Mouse (Mus musculus): ENCODE measurements around the gene Apol6. TPM values are rescaled to one million over a fixed set of nuclear protein-coding genes. Genes with fewer than 3 reads are reported as not detected.

The Apol6 gene
- polyA plus RNA-seq, 1 experiment from 2014 or later = not detected

GRCm38 (mm10) chr15:77014985-77015384 lies 29.5 kb upstream of the Apol6 start:
- no peak overlapping the region for H3K4me2 ChIP-seq (ENCODE audit: low read depth, low read length, severe bottlenecking)
- WGBS = 70% methylated on average over 4 of the region's 4 CpGs
- ATAC-seq (replicated peaks; ENCODE audit: low FRiP score) = no peak
- no peaks in the 10 kb centered on the region for H3K9me3 ChIP-seq (ENCODE audit: control insufficient read depth, low read length)
- no peak overlapping the region for H3K9ac ChIP-seq (ENCODE audit: low read length)
- H3K4me1 ChIP-seq (replicated peaks; ENCODE audit: control insufficient read depth, insufficient read depth, low read length) = no peaks in the 10 kb centered on the region
- H3K27me3 ChIP-seq (ENCODE audit: control insufficient read depth, insufficient read depth, low read length) = no peaks in the 10 kb centered on the region
- H3K4me3 ChIP-seq (ENCODE audit: low read depth, low read length) = no peak overlapping the region
- no peaks in the 10 kb centered on the region for H3K36me3 ChIP-seq (ENCODE audit: control insufficient read depth, insufficient read depth, low read length)
- no peak overlapping the region for H3K27ac ChIP-seq (ENCODE audit: low read depth, low read length)
- DNase-seq (ENCODE audit: low spot score) = no peak

- Histone ChIP-seq H3K4me3 (ENCODE audit: low read depth, low read length) (no peak overlapping the region), H3K4me1 (replicated peaks; ENCODE audit: control insufficient read depth, insufficient read depth, low read length) (no peaks in the 10 kb centered on the region), H3K9ac (ENCODE audit: low read length) (no peak overlapping the region), H3K4me2 (ENCODE audit: low read depth, low read length, severe bottlenecking) (no peak overlapping the region), H3K27me3 (ENCODE audit: control insufficient read depth, insufficient read depth, low read length) (no peaks in the 10 kb centered on the region), H3K36me3 (ENCODE audit: control insufficient read depth, insufficient read depth, low read length) (no peaks in the 10 kb centered on the region), H3K9me3 (ENCODE audit: control insufficient read depth, low read length) (no peaks in the 10 kb centered on the region), H3K27ac (ENCODE audit: low read depth, low read length) (no peak overlapping the region)
- WGBS = 93% methylated on average over 6 of the region's 6 CpGs
- no peak for DNase-seq (ENCODE audit: low spot score)
- ATAC-seq (replicated peaks; ENCODE audit: low FRiP score) = no peak
These were observed 28.0 kb upstream of the Apol6 start for GRCm38 (mm10) chr15:77016509-77016908.

DNA sequence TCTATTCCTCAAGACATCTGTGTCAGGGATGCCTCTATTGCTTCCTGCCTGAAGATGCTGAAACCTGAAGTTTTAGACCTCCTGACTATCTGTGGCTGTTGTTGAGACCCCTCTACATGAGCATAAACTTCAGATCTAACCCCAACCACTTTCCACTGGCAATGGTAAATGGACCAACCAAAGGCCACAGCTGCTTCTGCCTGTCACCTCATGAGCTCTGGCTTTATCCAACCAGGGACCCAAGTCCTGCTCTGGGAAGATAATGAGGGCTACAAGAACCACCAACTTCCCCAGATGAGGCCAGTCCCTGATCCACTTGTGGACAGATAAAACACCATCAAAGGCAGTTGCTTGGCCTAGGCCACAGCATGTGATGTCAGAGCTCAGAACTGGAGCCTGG lies 26.6 kb upstream of the Apol6 start:
- Histone ChIP-seq H3K27me3 (ENCODE audit: control insufficient read depth, insufficient read depth, low read length) (no peaks in the 10 kb centered on the region), H3K4me1 (replicated peaks; ENCODE audit: control insufficient read depth, insufficient read depth, low read length) (no peaks in the 10 kb centered on the region), H3K27ac (ENCODE audit: low read depth, low read length) (no peak overlapping the region), H3K9me3 (ENCODE audit: control insufficient read depth, low read length) (no peaks in the 10 kb centered on the region), H3K4me2 (ENCODE audit: low read depth, low read length, severe bottlenecking) (no peak overlapping the region), H3K4me3 (ENCODE audit: low read depth, low read length) (no peak overlapping the region), H3K36me3 (ENCODE audit: control insufficient read depth, insufficient read depth, low read length) (no peaks in the 10 kb centered on the region), H3K9ac (ENCODE audit: low read length) (no peak overlapping the region)
- ATAC-seq (replicated peaks; ENCODE audit: low FRiP score) (no peak), DNase-seq (ENCODE audit: low spot score) (no peak)

- WGBS = 69% methylated on average over 6 of the region's 6 CpGs
These were observed 25.7 kb upstream of the Apol6 start for GRCm38 (mm10) chr15:77018740-77019340.

DNA sequence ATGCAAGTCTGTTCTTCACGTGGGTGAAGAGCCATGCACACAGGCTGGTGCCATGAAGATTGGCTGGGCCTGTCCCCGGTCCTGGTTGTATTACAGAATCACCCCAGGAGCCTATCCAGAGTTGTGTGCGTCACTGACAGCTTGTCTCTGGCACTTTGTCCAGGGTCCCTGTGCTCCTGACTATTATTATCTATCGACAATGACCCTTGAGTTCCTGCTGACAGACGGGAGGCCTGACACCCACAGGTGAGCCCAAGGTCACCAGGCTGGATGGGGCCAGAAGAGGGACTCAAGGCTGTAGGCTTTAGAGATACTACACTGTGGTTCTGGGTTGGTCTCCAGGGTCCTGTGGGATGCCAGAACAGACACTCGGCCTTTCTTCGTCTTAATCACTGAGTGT lies 25.0 kb upstream of the Apol6 start:
- H3K36me3 ChIP-seq (ENCODE audit: control insufficient read depth, insufficient read depth, low read length) = no peaks in the 10 kb centered on the region
- ATAC-seq (replicated peaks; ENCODE audit: low FRiP score) (no peak), DNase-seq (ENCODE audit: low spot score) (no peak)
- no peak overlapping the region for H3K4me3 ChIP-seq (ENCODE audit: low read depth, low read length)
- no peak overlapping the region for H3K9ac ChIP-seq (ENCODE audit: low read length)
- no peaks in the 10 kb centered on the region for H3K4me1 ChIP-seq (replicated peaks; ENCODE audit: control insufficient read depth, insufficient read depth, low read length)
- WGBS = 87% methylated on average over 7 of the region's 7 CpGs
- no peaks in the 10 kb centered on the region for H3K27me3 ChIP-seq (ENCODE audit: control insufficient read depth, insufficient read depth, low read length)
- no peak overlapping the region for H3K27ac ChIP-seq (ENCODE audit: low read depth, low read length)
- no peaks in the 10 kb centered on the region for H3K9me3 ChIP-seq (ENCODE audit: control insufficient read depth, low read length)
- H3K4me2 ChIP-seq (ENCODE audit: low read depth, low read length, severe bottlenecking) = no peak overlapping the region

More at GRCm38 (mm10) chr15:77018740-77019340, 25.7 kb upstream of the Apol6 start:
- no peak overlapping the region for H3K4me3 ChIP-seq (ENCODE audit: low read depth, low read length)
- no peak overlapping the region for H3K4me2 ChIP-seq (ENCODE audit: low read depth, low read length, severe bottlenecking)
- no peaks in the 10 kb centered on the region for H3K36me3 ChIP-seq (ENCODE audit: control insufficient read depth, insufficient read depth, low read length)
- H3K27ac ChIP-seq (ENCODE audit: low read depth, low read length) = no peak overlapping the region
- no peak for ATAC-seq (replicated peaks; ENCODE audit: low FRiP score)
- H3K27me3 ChIP-seq (ENCODE audit: control insufficient read depth, insufficient read depth, low read length) = no peaks in the 10 kb centered on the region
- DNase-seq (ENCODE audit: low spot score) = no peak
- no peak overlapping the region for H3K9ac ChIP-seq (ENCODE audit: low read length)
- no peaks in the 10 kb centered on the region for H3K4me1 ChIP-seq (replicated peaks; ENCODE audit: control insufficient read depth, insufficient read depth, low read length)
- H3K9me3 ChIP-seq (ENCODE audit: control insufficient read depth, low read length) = no peaks in the 10 kb centered on the region

DNA sequence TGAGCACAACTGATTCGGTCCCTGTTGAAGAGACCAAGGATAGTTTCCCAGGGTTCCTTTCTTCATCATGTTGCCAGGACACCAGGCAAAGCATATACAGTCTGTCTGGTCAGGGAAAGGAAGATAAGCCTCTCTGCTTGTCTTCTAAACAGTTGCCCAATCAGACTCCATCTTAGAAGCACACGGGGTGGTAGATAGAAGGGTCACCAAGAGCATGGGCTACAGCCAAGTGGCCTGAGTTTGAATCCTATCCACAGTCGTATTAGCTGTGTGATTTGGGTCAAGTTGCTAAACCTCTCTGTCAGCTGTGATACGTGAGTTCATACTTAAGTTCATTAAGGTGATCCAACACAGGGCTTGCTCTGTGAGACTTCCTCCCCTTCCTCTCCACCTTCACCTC lies 24.4 kb upstream of the Apol6 start:
- DNase-seq (ENCODE audit: low spot score) (no peak), ATAC-seq (replicated peaks; ENCODE audit: low FRiP score) (no peak)
- H3K4me1 ChIP-seq (replicated peaks; ENCODE audit: control insufficient read depth, insufficient read depth, low read length) = no peaks in the 10 kb centered on the region
- no peaks in the 10 kb centered on the region for H3K27me3 ChIP-seq (ENCODE audit: control insufficient read depth, insufficient read depth, low read length)
- no peaks in the 10 kb centered on the region for H3K36me3 ChIP-seq (ENCODE audit: control insufficient read depth, insufficient read depth, low read length)
- H3K9me3 ChIP-seq (ENCODE audit: control insufficient read depth, low read length) = no peaks in the 10 kb centered on the region
- no peak overlapping the region for H3K9ac ChIP-seq (ENCODE audit: low read length)
- H3K4me3 ChIP-seq (ENCODE audit: low read depth, low read length) = no peak overlapping the region
- 91% methylated on average over 4 of the region's 4 CpGs for WGBS
- no peak overlapping the region for H3K27ac ChIP-seq (ENCODE audit: low read depth, low read length)
- H3K4me2 ChIP-seq (ENCODE audit: low read depth, low read length, severe bottlenecking) = no peak overlapping the region

GRCm38 (mm10) chr15:77021056-77021455 lies 23.5 kb upstream of the Apol6 start:
- no peaks in the 10 kb centered on the region for H3K36me3 ChIP-seq (ENCODE audit: control insufficient read depth, insufficient read depth, low read length)
- DNase-seq (ENCODE audit: low spot score) = no peak
- no peaks in the 10 kb centered on the region for H3K4me1 ChIP-seq (replicated peaks; ENCODE audit: control insufficient read depth, insufficient read depth, low read length)
- WGBS = 89% methylated on average over 3 of the region's 3 CpGs
- H3K4me2 ChIP-seq (ENCODE audit: low read depth, low read length, severe bottlenecking) = no peak overlapping the region
- H3K4me3 ChIP-seq (ENCODE audit: low read depth, low read length) = no peak overlapping the region
- ATAC-seq (replicated peaks; ENCODE audit: low FRiP score) = no peak
- H3K27me3 ChIP-seq (ENCODE audit: control insufficient read depth, insufficient read depth, low read length) = no peaks in the 10 kb centered on the region
- no peak overlapping the region for H3K27ac ChIP-seq (ENCODE audit: low read depth, low read length)
- no peaks in the 10 kb centered on the region for H3K9me3 ChIP-seq (ENCODE audit: control insufficient read depth, low read length)
- H3K9ac ChIP-seq (ENCODE audit: low read length) = no peak overlapping the region

- no peaks in the 10 kb centered on the region for H3K36me3 ChIP-seq (ENCODE audit: control insufficient read depth, insufficient read depth, low read length)
- H3K27me3 ChIP-seq (ENCODE audit: control insufficient read depth, insufficient read depth, low read length) = no peaks in the 10 kb centered on the region
- DNase-seq (ENCODE audit: low spot score) = no peak
- H3K9ac ChIP-seq (ENCODE audit: low read length) = no peak overlapping the region
- WGBS = 85% methylated on average over 4 of the region's 4 CpGs
- no peak for ATAC-seq (replicated peaks; ENCODE audit: low FRiP score)
- H3K4me2 ChIP-seq (ENCODE audit: low read depth, low read length, severe bottlenecking) = no peak overlapping the region
- no peaks in the 10 kb centered on the region for H3K9me3 ChIP-seq (ENCODE audit: control insufficient read depth, low read length)
- no peaks in the 10 kb centered on the region for H3K4me1 ChIP-seq (replicated peaks; ENCODE audit: control insufficient read depth, insufficient read depth, low read length)
- no peak overlapping the region for H3K27ac ChIP-seq (ENCODE audit: low read depth, low read length)
- H3K4me3 ChIP-seq (ENCODE audit: low read depth, low read length) = no peak overlapping the region
These were observed 22.7 kb upstream of the Apol6 start for GRCm38 (mm10) chr15:77021851-77022250.

DNA sequence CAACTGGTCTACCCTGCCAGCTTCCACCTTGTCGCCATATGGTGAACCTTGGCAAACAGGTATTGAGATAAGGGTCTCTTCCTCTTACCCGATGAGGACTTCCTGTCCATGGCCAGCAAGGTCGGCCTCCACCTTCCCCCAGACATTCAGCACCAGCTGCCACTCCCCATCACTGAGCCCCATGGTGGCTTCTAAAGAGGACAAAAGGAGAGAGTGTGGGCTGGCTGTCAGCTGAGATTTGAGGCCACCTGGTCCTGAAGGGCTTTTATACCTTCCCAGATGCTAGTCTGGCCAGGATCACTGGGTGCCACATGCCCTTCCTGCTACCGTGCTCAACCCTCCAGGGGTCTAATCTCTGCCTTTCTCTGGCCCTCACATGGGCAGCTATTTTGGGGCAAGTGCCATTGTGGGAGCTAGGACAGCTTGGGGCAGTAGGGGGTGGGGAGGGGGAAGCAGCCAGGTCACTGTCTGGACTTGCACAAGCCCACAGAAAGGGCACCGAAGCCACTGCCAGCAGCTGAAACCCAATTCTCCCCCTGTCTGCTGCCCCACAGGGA lies 22.1 kb upstream of the Apol6 start:
- Histone ChIP-seq H3K9ac (ENCODE audit: low read length) (no peak overlapping the region), H3K36me3 (ENCODE audit: control insufficient read depth, insufficient read depth, low read length) (no peaks in the 10 kb centered on the region), H3K9me3 (ENCODE audit: control insufficient read depth, low read length) (no peaks in the 10 kb centered on the region), H3K27me3 (ENCODE audit: control insufficient read depth, insufficient read depth, low read length) (no peaks in the 10 kb centered on the region), H3K4me2 (ENCODE audit: low read depth, low read length, severe bottlenecking) (no peak overlapping the region), H3K27ac (ENCODE audit: low read depth, low read length) (no peak overlapping the region), H3K4me3 (ENCODE audit: low read depth, low read length) (no peak overlapping the region), H3K4me1 (replicated peaks; ENCODE audit: control insufficient read depth, insufficient read depth, low read length) (no peaks in the 10 kb centered on the region)
- 72% methylated on average over 5 of the region's 5 CpGs for WGBS
- DNase-seq (ENCODE audit: low spot score) (no peak), ATAC-seq (replicated peaks; ENCODE audit: low FRiP score) (no peak)

Measured in forebrain, embryonic 11.5 days (tissue).